Mouse (Mus musculus) E14TG2a.4 (cell line): ENCODE measurements around the gene Eprs.

Source experiments
- CTCF ChIP-seq: conservative IDR thresholded peaks from 2 replicates; pipeline ENCODE4 v1.5.1; 2014; ENCODE audit warnings: low read length
- POU5F1 ChIP-seq: IDR thresholded peaks from 2 replicates; pipeline ENCODE4 v1.6.1; 2014; ENCODE audit warnings: low read length, borderline replicate concordance

DNA sequence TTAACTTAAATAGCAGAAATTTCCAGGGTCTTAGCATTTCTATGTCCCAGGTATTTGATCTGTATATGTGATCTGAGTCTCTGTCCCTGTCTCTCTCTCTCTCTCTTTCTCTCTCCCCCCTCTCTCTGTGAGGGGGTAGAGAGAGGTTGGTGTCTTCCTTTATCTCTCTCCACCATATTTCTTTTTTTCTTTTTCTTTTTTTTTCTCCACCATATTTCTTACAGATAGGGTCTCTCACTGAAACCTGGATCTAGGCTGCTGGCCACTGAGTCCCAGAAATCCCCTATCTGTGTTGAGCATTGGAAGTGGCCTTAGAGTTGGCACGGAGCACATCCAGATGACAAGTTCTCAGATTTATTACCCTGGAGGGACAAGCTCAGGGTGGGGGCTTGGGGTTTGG, 110.6 kb downstream of the Eprs start:
- TF ChIP-seq CTCF (no peak), POU5F1 (no peak)
